Mouse (Mus musculus) limb, embryonic 12.5 days (tissue): ENCODE data around the gene Cmtm1. TPM values are rescaled to one million over a fixed set of nuclear protein-coding genes. Genes with fewer than 3 reads are reported as not detected.
"Not testable (repeated sequence)": the region's sequence is repeated elsewhere in the genome, so short reads cannot be mapped to it uniquely, and the experiment has no call there.

Experiments used
- ATAC-seq: fragments of 200-750 bp; cut with Nextera tagmentation; 2 replicates; pipeline ENCODE4 v1.8.0; 2017; ENCODE audit warnings: low read depth, moderate TSS enrichment; ENCODE audit not compliant: insufficient number of reproducible peaks, insufficient read depth, low FRiP score, low TSS enrichment
- H3K27ac ChIP-seq: fragments of 300-500 bp; sonication (generic); 2 replicates; pipeline ENCODE4 v1.5.1; 2016; ENCODE audit warnings: mild to moderate bottlenecking, moderate library complexity
- H3K27me3 ChIP-seq: fragments of 300-500 bp; sonication (generic); 2 replicates; pipeline ENCODE4 v1.6.1; 2016; ENCODE audit warnings: mild to moderate bottlenecking, moderate library complexity
- H3K36me3 ChIP-seq: fragments of 300-500 bp; sonication (generic); 2 replicates; pipeline ENCODE4 v1.6.1; 2016; ENCODE audit warnings: mild to moderate bottlenecking, moderate library complexity
- H3K4me1 ChIP-seq: fragments of 300-500 bp; sonication (generic); replicated peaks from 2 replicates; pipeline ENCODE4 v1.6.1; 2016
- H3K4me2 ChIP-seq: fragments of 300-500 bp; sonication (generic); 2 replicates; pipeline ENCODE4 v1.6.1; 2016; ENCODE audit warnings: mild to moderate bottlenecking, moderate library complexity
- H3K4me3 ChIP-seq: fragments of 300-500 bp; sonication (generic); replicated peaks from 2 replicates; pipeline ENCODE4 v1.5.1; 2016; ENCODE audit warnings: mild to moderate bottlenecking
- H3K9ac ChIP-seq: fragments of 300-500 bp; sonication (generic); replicated peaks from 2 replicates; pipeline ENCODE4 v1.6.1; 2016; ENCODE audit warnings: mild to moderate bottlenecking, moderate library complexity
- H3K9me3 ChIP-seq: fragments of 300-500 bp; sonication (generic); 2 replicates; pipeline ENCODE4 v1.6.1; 2016; ENCODE audit warnings: mild to moderate bottlenecking, moderate library complexity
- whole genome bisulfite sequencing: fragments of 180-500 bp; shearing (Covaris S2); methylation state at CpG from one replicate; pipeline ENCODE4 v1.1.7; 2016; 5-methylcytosine and 5-hydroxymethylcytosine counted together
- polyA plus RNA-seq: library from polyadenylated mRNA; unstranded; fragments of >200 nt; fragmentation: Nextera tagmentation; extraction: Ambion mirVana; gene quantifications from 2 replicates; pipeline ENCODE4 v1.2.1, GENCODE M21; 2016

Cmtm1 gene
- polyA plus RNA-seq, 1 experiment from 2014 or later, result not detected

GRCm38 (mm10) chr8:104341106-104341561 lies 31.2 kb upstream of the Cmtm1 start:
- peak overlapping the region; percentile 74 for H3K27ac ChIP-seq
- H3K27me3 ChIP-seq, result peaks cover 5% of the 10 kb centered on the region; the same call in 1 of the 2 replicates
- H3K4me1 ChIP-seq, result peaks cover 7% of the 10 kb centered on the region; the same call in 1 of the 2 replicates
- H3K9me3 ChIP-seq, result no peaks in the 10 kb centered on the region
- peak; percentile 61 for ATAC-seq
- peak overlapping the region; percentile 86 for H3K4me2 ChIP-seq
- H3K9ac ChIP-seq, result peak overlapping the region; percentile 78
- H3K4me3 ChIP-seq, result peak overlapping the region; percentile 65
- WGBS, result 0% methylated on average over 24 of the region's 24 CpGs
- peaks cover 12% of the 10 kb centered on the region; the same call in 1 of the 2 replicates for H3K36me3 ChIP-seq

- H3K4me2 ChIP-seq, result peak overlapping the region; percentile 86
- peaks cover 7% of the 10 kb centered on the region; the same call in 1 of the 2 replicates for H3K4me1 ChIP-seq
- H3K27ac ChIP-seq, result peak overlapping the region; percentile 74
- no peaks in the 10 kb centered on the region for H3K9me3 ChIP-seq
- H3K4me3 ChIP-seq, result peak overlapping the region; percentile 65
- H3K27me3 ChIP-seq, result peaks cover 5% of the 10 kb centered on the region; the same call in 1 of the 2 replicates
- H3K36me3 ChIP-seq, result peaks cover 5% of the 10 kb centered on the region; the same call in 1 of the 2 replicates
- ATAC-seq, result peak; percentile 74
- under 1% methylated on average over 52 of the region's 54 CpGs for WGBS
- H3K9ac ChIP-seq, result peak overlapping the region; percentile 78
Observed at GRCm38 (mm10) chr8:104340233-104341105, 30.5 kb upstream of the Cmtm1 start.

- peak overlapping the region; percentile 78 for H3K9ac ChIP-seq
- peak overlapping the region; percentile 65 for H3K4me3 ChIP-seq
- peaks cover 5% of the 10 kb centered on the region; the same call in 1 of the 2 replicates for H3K27me3 ChIP-seq
- H3K36me3 ChIP-seq, result no peaks in the 10 kb centered on the region; the same call in 1 of the 2 replicates
- H3K4me1 ChIP-seq, result peaks cover 7% of the 10 kb centered on the region; the same call in 1 of the 2 replicates
- no peak overlapping the region for H3K27ac ChIP-seq
- 3% methylated on average over 6 of the region's 6 CpGs for WGBS
- no peaks in the 10 kb centered on the region for H3K9me3 ChIP-seq
- 0 out of 2 replicates have a peak, but pooled peaks have one; percentile 9 for ATAC-seq
- H3K4me2 ChIP-seq, result peak overlapping the region; percentile 86
Observed at GRCm38 (mm10) chr8:104339983-104340232, 30.0 kb upstream of the Cmtm1 start.

DNA sequence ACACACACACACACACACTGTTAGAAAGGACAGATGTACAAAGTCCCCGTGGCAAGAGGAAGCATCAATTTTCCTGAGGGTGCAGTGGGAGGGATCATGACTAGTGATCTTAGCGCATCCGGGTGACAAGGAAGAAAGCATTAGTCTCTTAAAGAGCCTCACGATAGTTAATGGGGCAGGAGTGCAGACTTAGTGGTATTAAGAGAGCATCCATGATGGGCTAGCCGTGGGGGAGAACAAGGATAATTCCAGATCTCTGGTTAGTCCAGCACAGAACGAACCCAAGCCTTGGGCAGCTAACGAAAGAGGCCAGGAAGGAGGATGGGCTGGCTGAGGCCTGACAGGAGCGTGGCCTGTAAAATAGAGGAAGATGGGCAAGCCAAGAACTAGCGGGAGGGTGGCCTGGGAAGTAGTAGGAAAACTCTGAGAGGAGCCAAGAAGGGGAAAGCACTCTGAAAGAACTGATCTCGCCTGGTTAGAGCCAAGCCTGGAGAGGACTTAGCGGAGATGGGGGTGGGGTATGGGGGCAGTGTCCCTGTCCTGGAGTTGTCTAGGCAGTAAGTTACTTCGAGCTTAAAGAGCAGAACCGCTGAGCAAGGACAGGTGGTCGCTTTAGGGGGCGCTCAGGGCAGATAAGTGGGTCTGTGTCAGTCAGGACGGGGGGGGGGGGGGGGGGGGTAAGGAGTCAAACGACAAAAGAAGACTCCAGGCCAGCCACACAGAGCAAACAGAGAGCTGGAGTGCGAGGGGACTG lies 29.5 kb upstream of the Cmtm1 start, which contains the start of gene Cmtm3:
TSS of gene Cmtm3 (plus strand) at position 182 of the 754 bp plus-strand sequence.
- H3K4me3 ChIP-seq, result peak within 1 kb of the TSS; percentile 65
- H3K9ac ChIP-seq, result peak within 1 kb of the TSS; percentile 78
- 18% methylated on average over 16 of the region's 18 CpGs for WGBS
- H3K27me3 ChIP-seq, result peaks cover 5% of the 10 kb centered on the region; the same call in 1 of the 2 replicates
- H3K36me3 ChIP-seq, result no peaks in the 10 kb centered on the region
- peaks cover 7% of the 10 kb centered on the region; the same call in 1 of the 2 replicates for H3K4me1 ChIP-seq
- no peak for ATAC-seq
- no peak within 1 kb of the TSS; the same call in 1 of the 2 replicates for H3K27ac ChIP-seq
- H3K4me2 ChIP-seq, result peak within 1 kb of the TSS; percentile 86
- H3K9me3 ChIP-seq, result no peaks in the 10 kb centered on the region

DNA sequence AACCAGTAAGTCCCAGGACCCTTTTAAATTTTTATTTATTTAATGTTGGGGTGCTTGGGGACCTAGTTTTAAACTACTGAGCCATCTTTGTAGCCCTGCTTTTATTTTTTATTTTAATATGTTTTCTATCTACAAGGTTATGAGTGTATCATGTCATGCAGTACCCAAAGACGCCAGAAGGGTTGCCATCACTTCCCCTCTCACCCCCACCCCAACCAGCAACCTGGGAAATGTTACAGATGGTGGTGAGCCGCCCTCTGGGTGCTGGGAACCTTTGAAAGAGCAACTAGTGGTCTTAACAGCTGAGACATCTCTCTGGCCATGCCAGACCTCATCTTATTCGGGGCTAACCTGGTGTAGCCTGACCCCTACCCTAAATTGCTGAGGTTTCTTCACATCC lies 27.9 kb upstream of the Cmtm1 start:
- no peak overlapping the region for H3K4me3 ChIP-seq
- H3K36me3 ChIP-seq, result no peaks in the 10 kb centered on the region
- H3K9me3 ChIP-seq, result no peaks in the 10 kb centered on the region
- no peak overlapping the region for H3K9ac ChIP-seq
- peaks cover 5% of the 10 kb centered on the region; the same call in 1 of the 2 replicates for H3K27me3 ChIP-seq
- no peak overlapping the region for H3K27ac ChIP-seq
- H3K4me1 ChIP-seq, result peaks cover 7% of the 10 kb centered on the region; the same call in 1 of the 2 replicates
- no peak for ATAC-seq
- 59% methylated on average over 3 of the region's 3 CpGs for WGBS
- H3K4me2 ChIP-seq, result no peak overlapping the region

DNA sequence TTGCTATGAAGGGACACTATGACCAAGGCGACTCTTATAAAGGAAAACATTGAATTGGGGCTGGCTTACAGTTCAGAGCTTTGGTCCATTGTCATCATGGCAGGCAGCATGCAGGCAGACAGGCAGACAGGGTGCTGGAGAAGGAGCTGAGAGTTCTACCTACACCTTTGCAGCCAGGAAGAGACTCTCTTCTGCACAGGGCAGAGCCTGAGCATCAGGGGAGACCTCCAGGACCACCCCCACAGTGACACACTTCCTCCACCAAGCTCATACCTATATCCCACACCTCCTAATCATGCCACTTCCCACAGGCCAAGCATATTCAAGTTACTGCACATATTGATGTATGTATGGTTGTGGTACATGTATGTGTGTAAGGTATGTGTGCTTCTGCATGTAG lies 26.9 kb upstream of the Cmtm1 start:
- H3K9me3 ChIP-seq, result no peaks in the 10 kb centered on the region

GRCm38 (mm10) chr8:104334196-104334595 lies 24.3 kb upstream of the Cmtm1 start:
- Histone ChIP-seq H3K4me1 (no peaks in the 10 kb centered on the region), H3K27me3 (peaks cover 2% of the 10 kb centered on the region; the same call in 1 of the 2 replicates), H3K36me3 (no peaks in the 10 kb centered on the region), H3K9me3 (no peaks in the 10 kb centered on the region), H3K27ac (no peak overlapping the region), H3K9ac (no peak overlapping the region), H3K4me3 (no peak overlapping the region), H3K4me2 (no peak overlapping the region)
- 76% methylated on average over 1 of the region's 1 CpGs for WGBS
- ATAC-seq, result no peak

More for the DNA sequence above, 26.9 kb upstream of the Cmtm1 start:
- peaks cover 6% of the 10 kb centered on the region; the same call in 1 of the 2 replicates for H3K4me1 ChIP-seq
- no peak overlapping the region for H3K27ac ChIP-seq
- H3K4me2 ChIP-seq, result no peak overlapping the region
- H3K9ac ChIP-seq, result no peak overlapping the region
- no peaks in the 10 kb centered on the region for H3K36me3 ChIP-seq
- no peak for ATAC-seq
- 80% methylated on average over 1 of the region's 1 CpGs for WGBS
- H3K4me3 ChIP-seq, result no peak overlapping the region
- peaks cover 5% of the 10 kb centered on the region; the same call in 1 of the 2 replicates for H3K27me3 ChIP-seq

GRCm38 (mm10) chr8:104333786-104334185 lies 23.8 kb upstream of the Cmtm1 start:
- no peak overlapping the region for H3K4me3 ChIP-seq
- no peak overlapping the region for H3K27ac ChIP-seq
- no peak overlapping the region for H3K4me2 ChIP-seq
- no peaks in the 10 kb centered on the region for H3K4me1 ChIP-seq
- no peak for ATAC-seq
- no peaks in the 10 kb centered on the region for H3K27me3 ChIP-seq
- H3K36me3 ChIP-seq, result no peaks in the 10 kb centered on the region
- H3K9me3 ChIP-seq, result no peaks in the 10 kb centered on the region
- no peak overlapping the region for H3K9ac ChIP-seq
- 69% methylated on average over 5 of the region's 5 CpGs for WGBS

DNA sequence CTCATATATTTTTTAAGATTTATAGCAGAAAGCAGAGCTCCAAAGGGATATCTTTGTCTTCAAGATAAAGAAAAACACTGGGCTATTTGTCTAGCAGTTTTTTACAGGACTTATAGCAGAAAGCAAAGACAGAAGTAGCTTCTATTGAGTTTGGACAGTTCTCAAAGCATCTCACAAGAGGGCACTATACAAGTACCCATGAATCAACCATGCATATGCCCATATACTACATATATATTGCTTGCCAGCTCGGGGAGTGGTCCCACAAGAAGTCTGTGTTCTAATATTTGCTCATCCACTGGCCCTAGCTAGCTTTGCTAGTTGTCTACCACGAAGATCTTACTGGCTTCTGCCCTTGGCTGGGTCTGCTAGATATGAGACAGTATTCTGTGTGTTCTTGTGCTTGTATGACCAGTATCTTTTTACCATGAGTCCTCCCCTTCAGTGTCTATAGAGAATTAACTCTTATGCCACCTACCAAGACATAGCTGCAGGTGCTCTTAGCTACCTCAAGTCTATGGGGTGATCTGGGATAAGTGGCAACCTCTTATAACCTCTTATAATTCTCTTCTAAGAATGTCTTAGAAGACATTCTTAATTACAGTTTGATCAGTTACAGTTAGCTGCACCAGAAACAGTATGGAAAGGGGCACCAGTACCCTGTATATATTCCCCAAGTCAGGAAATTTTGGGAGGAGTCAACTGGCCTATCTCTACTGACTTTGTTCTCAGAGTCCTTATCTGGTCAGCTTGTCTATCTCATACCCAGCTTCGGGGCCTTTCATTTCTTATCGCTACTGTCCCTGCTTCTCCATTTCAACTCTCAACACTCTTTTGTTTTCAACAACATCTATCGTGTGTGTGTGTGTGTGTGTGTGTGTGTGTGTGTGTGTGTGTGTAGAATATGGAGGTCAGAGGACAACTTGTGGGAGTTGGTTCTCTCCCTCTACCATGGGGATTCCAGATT lies 23.0 kb upstream of the Cmtm1 start:
- no peak overlapping the region for H3K4me2 ChIP-seq
- no peaks in the 10 kb centered on the region for H3K36me3 ChIP-seq
- H3K4me3 ChIP-seq, result no peak overlapping the region
- no peak overlapping the region for H3K27ac ChIP-seq
- WGBS, result 74% methylated on average over 5 of the region's 5 CpGs
- H3K9ac ChIP-seq, result no peak overlapping the region
- no peaks in the 10 kb centered on the region for H3K9me3 ChIP-seq
- H3K27me3 ChIP-seq, result no peaks in the 10 kb centered on the region
- ATAC-seq, result no peak
- no peaks in the 10 kb centered on the region for H3K4me1 ChIP-seq

DNA sequence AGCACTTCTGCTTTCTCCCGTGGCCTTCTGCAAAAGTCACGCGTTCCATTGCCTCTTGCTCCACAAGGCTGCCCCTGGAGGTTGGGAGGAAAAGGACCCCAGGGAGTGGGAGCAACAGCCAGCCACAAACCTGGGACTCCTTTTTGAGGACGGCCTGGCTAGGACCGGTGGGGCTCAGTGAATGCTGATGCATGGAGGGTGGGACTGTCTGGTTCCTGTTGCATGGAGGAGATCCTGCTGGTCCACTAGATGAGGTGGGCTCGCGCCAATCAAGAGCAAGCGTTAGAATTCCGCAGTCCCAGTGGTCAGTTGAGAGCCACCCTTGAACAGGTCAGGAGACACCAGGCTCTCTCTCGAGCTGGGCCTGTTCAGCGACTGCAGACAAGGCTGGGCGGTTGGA lies 12.0 kb upstream of the Cmtm1 start, which contains the start of gene Cmtm2b:
TSS of gene Cmtm2b (plus strand) at position 301 of the 400 bp plus-strand sequence.
- not testable (repeated sequence) for H3K27me3 ChIP-seq, ATAC-seq
- WGBS, result 88% methylated on average over 12 of the region's 12 CpGs

More for the DNA sequence above, 12.0 kb upstream of the Cmtm1 start, which contains the start of gene Cmtm2b:
- H3K4me1 ChIP-seq, H3K27ac ChIP-seq, H3K4me3 ChIP-seq, H3K9ac ChIP-seq, H3K36me3 ChIP-seq, H3K4me2 ChIP-seq, H3K9me3 ChIP-seq: not testable (repeated sequence)
